Mouse (Mus musculus): ENCODE results near the gene Igfbp7.
A peak's percentile ranks its signal among the peaks of the same experiment; 100 is the strongest.

The Igfbp7 gene

GRCm38 (mm10) chr5:77380321-77380901 is 27.4 kb downstream of the Igfbp7 start:
- DNase-seq (ENCODE audit: low spot score in 2 of 2), result no peak

- no peak for DNase-seq (ENCODE audit: low spot score in 2 of 2)
Measured at GRCm38 (mm10) chr5:77379434-77380135, 28.3 kb downstream of the Igfbp7 start.

GRCm38 (mm10) chr5:77378027-77378426 is 29.8 kb downstream of the Igfbp7 start:
- no peak for DNase-seq (ENCODE audit: low spot score in 2 of 2)

- DNase-seq (ENCODE audit: low spot score in 2 of 2), result no peak
Measured at GRCm38 (mm10) chr5:77375546-77375945, 32.3 kb downstream of the Igfbp7 start.

- no peak for DNase-seq (ENCODE audit: low spot score in 2 of 2)
Measured at GRCm38 (mm10) chr5:77374945-77375344, 32.9 kb downstream of the Igfbp7 start.

GRCm38 (mm10) chr5:77372778-77373177 is 35.1 kb downstream of the Igfbp7 start:
- peak in 1 of 2 experiments; percentile 29 for DNase-seq (ENCODE audit: low spot score in 2 of 2)

- DNase-seq (ENCODE audit: low spot score in 2 of 2), result no peak
Measured at GRCm38 (mm10) chr5:77372242-77372641, 35.6 kb downstream of the Igfbp7 start.

- no peak for DNase-seq (ENCODE audit: low spot score in 2 of 2)
Measured at GRCm38 (mm10) chr5:77370378-77370892, 37.4 kb downstream of the Igfbp7 start.

- DNase-seq (ENCODE audit: low spot score in 2 of 2), result no peak
Measured at GRCm38 (mm10) chr5:77369394-77369793, 38.4 kb downstream of the Igfbp7 start.

GRCm38 (mm10) chr5:77368194-77368593 is 39.6 kb downstream of the Igfbp7 start:
- no peak for DNase-seq (ENCODE audit: low spot score in 2 of 2)

GRCm38 (mm10) chr5:77367682-77368081 is 40.2 kb downstream of the Igfbp7 start:
- DNase-seq (ENCODE audit: low spot score in 2 of 2), result peak in 1 of 2 experiments; percentile 34

GRCm38 (mm10) chr5:77367145-77367544 is 40.7 kb downstream of the Igfbp7 start:
- DNase-seq (ENCODE audit: low spot score in 2 of 2), result no peak

- no peak for DNase-seq (ENCODE audit: low spot score in 2 of 2)
Measured at GRCm38 (mm10) chr5:77366313-77366712, 41.5 kb downstream of the Igfbp7 start.

GRCm38 (mm10) chr5:77364443-77365038 is 43.3 kb downstream of the Igfbp7 start:
- no peak for DNase-seq (ENCODE audit: low spot score in 2 of 2)

- no peak for DNase-seq (ENCODE audit: low spot score in 2 of 2)
Measured at GRCm38 (mm10) chr5:77363650-77364049, 44.2 kb downstream of the Igfbp7 start.

GRCm38 (mm10) chr5:77362120-77362519 is 45.7 kb downstream of the Igfbp7 start:
- DNase-seq (ENCODE audit: low spot score in 2 of 2), result no peak

- DNase-seq (ENCODE audit: low spot score in 2 of 2), result no peak
Measured at GRCm38 (mm10) chr5:77361006-77361405, 46.8 kb downstream of the Igfbp7 start.

- DNase-seq (ENCODE audit: low spot score in 2 of 2), result no peak
Measured at GRCm38 (mm10) chr5:77359971-77360370, 47.9 kb downstream of the Igfbp7 start.

- DNase-seq (ENCODE audit: low spot score in 2 of 2), result no peak
Measured at GRCm38 (mm10) chr5:77358347-77358746, 49.5 kb downstream of the Igfbp7 start.

- peak; percentile 59 to 63 for DNase-seq (ENCODE audit: low spot score in 2 of 2)
Measured at GRCm38 (mm10) chr5:77357405-77358149, 50.3 kb downstream of the Igfbp7 start.

GRCm38 (mm10) chr5:77355307-77356265 is 52.3 kb downstream of the Igfbp7 start:
- no peak for DNase-seq (ENCODE audit: low spot score in 2 of 2)

Data from spleen, postnatal 36 days (tissue).